Mouse (Mus musculus): ENCODE data around the gene Tnfrsf9.
"Not testable (repeated sequence)": the region's sequence is repeated elsewhere in the genome, so short reads cannot be mapped to it uniquely, and the experiment has no call there.

Gene Tnfrsf9

GRCm38 (mm10) chr4:150894718-150895501, 19.5 kb upstream of the Tnfrsf9 start:
- DNase-seq (ENCODE audit: low spot score in 2 of 2), result no peak

GRCm38 (mm10) chr4:150896896-150897624, 17.3 kb upstream of the Tnfrsf9 start:
- no peak for DNase-seq (ENCODE audit: low spot score in 2 of 2)

- DNase-seq (ENCODE audit: low spot score in 2 of 2), result peak; percentile 52 to 54
Observed at GRCm38 (mm10) chr4:150898716-150899365, 15.5 kb upstream of the Tnfrsf9 start.

GRCm38 (mm10) chr4:150900486-150900885, 13.9 kb upstream of the Tnfrsf9 start:
- no peak for DNase-seq (ENCODE audit: low spot score in 2 of 2)

- peak; percentile 54 to 78 for DNase-seq (ENCODE audit: low spot score in 2 of 2)
Observed at GRCm38 (mm10) chr4:150901651-150902050, 12.7 kb upstream of the Tnfrsf9 start.

GRCm38 (mm10) chr4:150902062-150902461, 12.3 kb upstream of the Tnfrsf9 start:
- DNase-seq (ENCODE audit: low spot score in 2 of 2), result no peak

- DNase-seq (ENCODE audit: low spot score in 2 of 2), result no peak
Observed at GRCm38 (mm10) chr4:150903091-150903742, 11.1 kb upstream of the Tnfrsf9 start.

GRCm38 (mm10) chr4:150907099-150907498, 7.3 kb upstream of the Tnfrsf9 start:
- DNase-seq (ENCODE audit: low spot score in 2 of 2), result no peak

- not testable (repeated sequence) for DNase-seq (ENCODE audit: low spot score in 2 of 2)
Observed at GRCm38 (mm10) chr4:150908512-150908911, 5.8 kb upstream of the Tnfrsf9 start.

- DNase-seq (ENCODE audit: low spot score in 2 of 2), result peak; percentile 99
Observed at GRCm38 (mm10) chr4:150909451-150910156, 4.8 kb upstream of the Tnfrsf9 start.

- DNase-seq (ENCODE audit: low spot score in 2 of 2), result no peak
Observed at GRCm38 (mm10) chr4:150910164-150910951, 4.0 kb upstream of the Tnfrsf9 start.

- DNase-seq (ENCODE audit: low spot score in 2 of 2), result no peak
Observed at GRCm38 (mm10) chr4:150913743-150914142, 619 bp upstream of the Tnfrsf9 start.

- no peak for DNase-seq (ENCODE audit: low spot score in 2 of 2)
Observed at GRCm38 (mm10) chr4:150915181-150915906, 982 bp downstream of the Tnfrsf9 start.

- DNase-seq (ENCODE audit: low spot score in 2 of 2), result no peak
Observed at GRCm38 (mm10) chr4:150917336-150918027, 3.1 kb downstream of the Tnfrsf9 start.

- DNase-seq (ENCODE audit: low spot score in 2 of 2), result no peak
Observed at GRCm38 (mm10) chr4:150921206-150921605, 6.8 kb downstream of the Tnfrsf9 start.

GRCm38 (mm10) chr4:150924308-150924707, 9.9 kb downstream of the Tnfrsf9 start:
- DNase-seq (ENCODE audit: low spot score in 2 of 2), result no peak

GRCm38 (mm10) chr4:150924936-150925335, 10.6 kb downstream of the Tnfrsf9 start:
- no peak for DNase-seq (ENCODE audit: low spot score in 2 of 2)

GRCm38 (mm10) chr4:150925923-150926322, 11.6 kb downstream of the Tnfrsf9 start:
- no peak for DNase-seq (ENCODE audit: low spot score in 2 of 2)

Measured in cerebellum, postnatal 4 days (tissue).